Mouse (Mus musculus): ENCODE measurements at regions not wholly inside any gene's neighbourhood (a gene's known extent, or its start where the extent isn't known, plus 50 kb on each side); places are given as distances from the start of the nearest gene placed in this dataset.
"Not testable (repeated sequence)": the region's sequence is repeated elsewhere in the genome, so short reads cannot be mapped to it uniquely, and the experiment has no call there.

GRCm38 (mm10) chr10:117448783-117449182, 69.0 kb upstream of the Cpsf6 start:
- not testable (repeated sequence) for TF ChIP-seq CTCF, EP300 (IDR thresholded peaks at IDR 0.05)

Data from lung, postnatal 0 days (tissue).